Mouse (Mus musculus): ENCODE data around the gene Cytip. TPM values are rescaled to one million over a fixed set of nuclear protein-coding genes. Genes with fewer than 3 reads are reported as not detected.

Cytip gene
- polyA plus RNA-seq, 1 experiment: 6.6 TPM

GRCm38 (mm10) chr2:58107046-58107445 is 88.3 kb downstream of the Cytip start:
- DNase-seq (ENCODE audit: low read depth): no peak

GRCm38 (mm10) chr2:58094818-58095217 is 100.5 kb downstream of the Cytip start:
- no peak for DNase-seq (ENCODE audit: low read depth)

- no peak for DNase-seq (ENCODE audit: low read depth)
These were observed 108.9 kb downstream of the Cytip start for GRCm38 (mm10) chr2:58086420-58086819.

- no peak for DNase-seq (ENCODE audit: low read depth)
These were observed 115.5 kb downstream of the Cytip start for GRCm38 (mm10) chr2:58079849-58080248.

Other genes with a start within 250 kb of the Cytip start
- gene Galnt5, start 197.6 kb downstream of the Cytip start, polyA plus RNA-seq (2012; rRNA removed): 0.09 and 0.13 TPM in 2 replicates
- not detected in 2 replicates for gene Ermn, start 142.7 kb downstream of the Cytip start, polyA plus RNA-seq (2012; rRNA removed)
- 10.1 and 14.7 TPM in 2 replicates for gene Acvr1c, start 162.4 kb upstream of the Cytip start, polyA plus RNA-seq (2012; rRNA removed)

All from gonadal fat pad, adult 2 months (tissue).